Mouse (Mus musculus): ENCODE data around the gene Plekhs1.
A peak's percentile ranks its signal among the peaks of the same experiment; 100 is the strongest.
"Not testable (repeated sequence)": the region's sequence is repeated elsewhere in the genome, so short reads cannot be mapped to it uniquely, and the experiment has no call there.

Gene Plekhs1

DNA sequence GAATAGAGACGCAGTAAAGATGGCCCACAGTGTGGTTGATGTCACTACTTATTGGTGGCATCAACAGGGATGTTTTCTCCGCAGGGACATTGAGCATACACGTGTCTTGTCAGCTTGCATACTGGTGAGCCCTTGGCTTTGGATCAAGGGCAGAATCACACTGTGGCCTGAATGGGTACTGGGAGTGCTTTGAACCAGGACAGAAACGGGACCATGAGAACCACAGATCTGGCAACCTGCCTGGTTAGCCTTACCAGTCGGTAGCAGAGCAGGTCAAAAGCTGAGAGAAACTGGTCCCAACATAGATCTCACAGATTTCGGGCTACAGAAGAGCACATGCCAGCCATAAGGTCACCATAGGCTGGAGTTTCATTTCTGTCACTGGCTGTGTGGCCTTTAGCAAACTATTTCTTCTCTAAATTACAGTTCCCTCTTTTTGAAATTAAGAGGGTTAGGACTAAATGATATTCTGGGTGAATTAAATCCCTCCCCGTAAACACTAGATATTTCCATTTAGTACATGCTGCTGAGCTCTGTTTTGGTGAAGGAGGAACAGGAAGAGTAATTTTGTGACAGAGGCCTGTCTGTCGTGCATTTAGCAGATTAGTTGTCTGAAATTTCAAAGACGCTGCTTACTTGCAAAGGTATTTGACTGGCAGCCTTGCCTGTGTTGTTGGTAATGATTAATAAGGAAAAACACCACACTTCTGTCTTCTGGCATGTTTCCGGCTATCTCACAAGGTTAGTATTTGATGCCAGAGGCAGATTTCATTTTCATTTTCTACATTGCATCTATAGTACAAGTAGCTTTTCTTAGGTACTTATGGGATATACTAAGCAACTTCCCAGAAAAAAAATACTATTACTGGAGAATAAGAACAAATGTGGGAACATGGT is 2.0 kb upstream of the Plekhs1 start:
- no peak for DNase-seq (ENCODE audit: low read depth)

DNA sequence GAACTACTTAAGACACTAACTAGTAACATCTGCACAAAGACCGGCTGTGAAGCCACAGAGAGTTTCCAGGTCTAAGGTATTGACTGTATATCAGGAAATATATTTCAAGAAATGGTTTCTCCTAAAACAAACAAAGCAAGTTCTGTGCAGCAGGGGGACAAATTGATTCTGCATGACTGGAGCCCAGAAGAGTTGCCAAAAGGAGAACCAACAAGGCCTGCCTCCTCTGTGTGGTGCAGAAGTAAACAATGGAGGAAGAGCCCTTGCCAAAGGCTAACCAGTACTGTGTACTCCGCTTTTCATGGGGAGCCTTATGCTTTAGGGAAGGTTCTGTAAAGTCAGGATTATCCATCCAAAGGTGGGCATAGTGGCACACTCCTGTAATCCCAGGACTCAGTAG is 1.2 kb upstream of the Plekhs1 start:
- DNase-seq (ENCODE audit: low read depth), result no peak

DNA sequence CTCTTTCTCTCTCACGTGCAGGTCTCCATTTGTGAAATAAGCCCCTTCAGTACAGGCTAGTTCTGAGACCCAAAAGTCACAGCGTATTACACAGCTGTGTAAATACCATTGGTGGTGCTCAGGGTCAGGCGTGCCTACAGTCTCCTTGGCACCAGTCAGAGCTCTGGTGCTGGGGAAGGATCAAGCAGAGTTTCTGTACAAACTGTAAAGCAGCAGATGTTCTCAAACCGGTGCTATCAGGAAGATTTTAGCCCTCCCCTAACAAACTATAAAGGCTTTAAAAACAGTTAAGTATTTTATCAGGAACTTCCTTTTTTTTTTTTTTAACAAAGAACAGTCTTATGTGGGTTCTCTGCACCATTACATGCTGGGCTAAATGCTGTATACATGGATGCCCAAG is 1.3 kb downstream of the Plekhs1 start:
- no peak for DNase-seq (ENCODE audit: low read depth)

DNA sequence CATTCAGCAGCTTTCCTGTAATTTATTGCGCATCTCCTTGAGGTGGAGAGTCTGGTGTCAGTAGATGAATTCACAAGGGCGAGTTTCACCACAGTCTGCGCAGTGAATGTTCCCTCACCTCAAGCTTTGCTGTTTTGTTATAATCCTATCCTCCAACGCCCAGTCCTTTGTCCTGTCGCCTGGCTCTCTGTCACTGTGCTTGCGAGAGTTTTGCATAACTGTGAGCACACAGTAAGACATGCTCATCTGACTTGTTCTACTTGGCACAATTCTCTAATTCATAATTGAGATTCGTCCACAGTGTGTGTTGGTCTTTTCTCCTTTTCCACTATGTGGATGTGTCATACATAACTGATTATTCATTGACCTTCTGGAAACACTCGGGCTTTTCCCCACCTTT is 5.0 kb downstream of the Plekhs1 start:
- DNase-seq (ENCODE audit: low read depth), result no peak

DNA sequence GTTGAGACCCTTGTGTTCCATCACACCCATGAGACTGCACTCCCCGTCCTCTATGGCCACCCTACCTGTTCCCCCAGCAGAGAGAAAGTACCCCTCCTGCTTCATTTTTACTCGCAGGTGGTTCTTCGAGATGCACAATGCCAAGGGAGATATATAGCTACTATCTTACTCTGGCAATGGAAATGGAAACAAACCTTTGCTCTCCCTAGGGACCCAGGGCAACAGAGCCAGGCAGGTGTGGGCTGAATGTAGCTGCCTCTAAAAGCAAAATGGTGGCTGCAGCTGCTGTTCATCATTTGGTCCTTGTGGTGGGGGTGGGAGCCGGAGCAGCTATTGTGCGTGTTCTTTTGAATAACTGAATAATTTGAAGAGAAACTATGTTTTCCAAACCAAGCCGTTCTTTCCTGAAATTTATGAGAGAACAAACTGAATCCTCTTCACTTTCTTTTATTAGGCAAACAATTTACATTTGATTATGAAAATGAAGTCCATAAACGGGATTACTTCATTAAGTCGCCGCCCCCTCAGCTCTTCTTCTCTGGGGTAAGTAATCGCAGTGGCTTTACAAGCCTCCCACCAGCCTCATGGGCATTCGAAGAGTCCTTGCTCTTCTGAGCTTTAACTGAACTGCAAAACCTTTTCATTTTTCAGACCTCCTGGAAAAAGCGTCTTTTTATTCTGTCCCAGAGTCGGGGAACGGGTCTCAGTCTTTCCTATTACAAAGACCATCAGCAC is 9.0 kb downstream of the Plekhs1 start:
- no peak for DNase-seq (ENCODE audit: low read depth)

DNA sequence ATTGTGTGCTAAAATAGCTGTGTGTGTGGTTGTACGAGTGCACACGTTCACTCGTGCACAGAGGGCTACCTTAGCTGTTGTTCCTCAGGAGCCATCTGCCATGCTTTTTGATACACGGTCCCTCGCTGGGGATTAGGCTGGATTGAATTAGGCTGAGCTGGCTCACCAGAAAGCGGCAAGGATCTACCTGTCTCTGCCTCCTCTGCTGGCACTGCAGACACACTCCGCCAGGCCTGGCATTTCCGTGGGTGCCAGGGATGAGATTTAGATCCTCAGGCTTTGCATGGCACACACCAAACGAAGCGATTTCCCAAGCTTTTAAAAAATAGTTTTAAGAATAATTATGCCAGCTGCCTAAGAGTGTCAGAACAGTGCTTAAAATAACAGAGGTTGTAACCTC is 10.5 kb downstream of the Plekhs1 start:
- no peak for DNase-seq (ENCODE audit: low read depth)

DNA sequence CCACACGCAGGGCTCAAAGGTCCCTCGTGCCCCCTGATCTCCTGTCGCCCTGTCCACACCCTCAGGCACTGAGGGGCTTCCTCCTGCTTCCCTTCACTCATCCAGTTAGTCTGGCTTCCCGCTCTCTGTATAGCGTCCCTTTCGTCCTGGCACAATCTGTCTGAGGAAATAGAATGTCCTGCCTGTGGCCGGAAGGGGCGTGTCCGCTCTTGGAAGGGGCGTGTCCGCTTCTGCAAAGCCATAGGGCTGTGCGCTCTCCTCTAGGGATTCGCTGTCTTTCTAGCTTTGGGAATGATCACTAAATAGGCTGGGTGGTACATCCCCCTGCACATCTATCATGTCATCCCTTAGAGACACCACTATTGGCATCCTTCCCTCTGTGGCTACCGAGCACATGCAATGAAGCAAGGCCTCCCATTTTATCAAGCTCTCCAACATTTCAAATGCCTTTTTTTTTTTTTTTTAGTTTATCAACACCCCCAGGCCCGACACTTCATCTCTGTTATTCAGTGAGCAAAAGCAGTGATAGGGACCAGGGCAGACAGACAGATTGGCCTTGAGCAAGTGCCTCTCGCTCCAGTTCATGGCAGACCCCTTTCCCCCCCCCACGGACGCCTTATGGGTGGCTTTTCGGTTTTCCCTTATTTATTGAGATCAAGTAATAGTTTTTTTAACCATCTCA is 13.6 kb downstream of the Plekhs1 start:
- peak; percentile 34 for DNase-seq (ENCODE audit: low read depth)

DNA sequence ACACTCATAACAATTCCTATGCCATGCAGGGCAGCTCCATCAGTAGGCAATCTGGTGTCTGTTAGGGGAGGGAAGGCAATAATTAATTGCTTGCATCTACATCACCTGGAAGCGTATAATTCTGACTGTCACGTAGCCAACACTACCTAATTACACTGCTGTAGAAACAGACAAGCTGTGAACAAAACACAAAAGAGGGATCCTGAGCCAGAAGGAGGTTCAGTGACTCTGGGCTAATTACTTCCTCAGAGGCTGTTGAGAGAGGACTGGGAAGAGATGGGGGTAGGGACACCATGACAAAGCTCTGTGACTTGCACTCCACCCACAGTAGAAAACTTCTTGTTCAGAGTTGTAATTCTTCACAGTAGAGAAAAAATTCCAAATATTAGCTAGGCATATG is 15.1 kb downstream of the Plekhs1 start:
- no peak for DNase-seq (ENCODE audit: low read depth)

DNA sequence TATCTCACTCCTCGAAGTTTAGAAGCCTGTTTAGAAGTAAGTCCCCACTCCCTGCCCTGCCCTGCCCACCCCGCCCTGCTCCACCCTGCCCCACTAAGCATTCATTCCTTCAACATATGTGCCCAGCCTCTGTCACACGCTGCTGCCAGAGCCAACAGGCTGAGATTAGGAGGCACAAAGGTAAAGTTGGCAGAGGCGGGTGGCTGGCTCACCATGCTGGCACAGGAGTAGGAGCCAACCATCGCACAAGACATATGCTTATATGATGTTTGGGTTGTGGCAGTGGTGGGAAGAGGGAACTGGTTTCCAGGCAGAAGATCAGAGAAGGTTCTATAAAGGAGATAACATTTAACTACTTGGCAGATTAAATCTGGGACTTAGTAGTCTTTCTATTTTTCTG is 15.8 kb downstream of the Plekhs1 start:
- DNase-seq (ENCODE audit: low read depth), result no peak

DNA sequence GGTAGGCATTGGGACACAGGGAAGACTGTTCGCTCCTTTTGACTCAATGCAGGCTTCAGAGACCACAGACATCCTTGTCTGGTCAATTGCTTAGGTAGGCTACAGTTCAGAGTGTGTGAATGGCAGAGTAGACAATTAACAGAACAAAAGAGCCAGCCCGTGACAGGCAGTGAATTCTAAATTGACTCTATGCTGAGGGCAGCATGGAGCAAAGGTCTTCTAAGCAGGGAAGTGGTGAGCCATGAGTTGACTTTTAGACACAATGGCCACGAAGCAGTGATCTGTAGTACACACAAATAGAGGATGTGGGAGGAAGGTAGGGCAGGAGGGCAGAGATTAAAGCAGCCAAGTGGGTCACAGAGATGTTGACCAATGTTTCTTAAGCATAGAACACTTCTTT is 16.4 kb downstream of the Plekhs1 start:
- DNase-seq (ENCODE audit: low read depth), result no peak

DNA sequence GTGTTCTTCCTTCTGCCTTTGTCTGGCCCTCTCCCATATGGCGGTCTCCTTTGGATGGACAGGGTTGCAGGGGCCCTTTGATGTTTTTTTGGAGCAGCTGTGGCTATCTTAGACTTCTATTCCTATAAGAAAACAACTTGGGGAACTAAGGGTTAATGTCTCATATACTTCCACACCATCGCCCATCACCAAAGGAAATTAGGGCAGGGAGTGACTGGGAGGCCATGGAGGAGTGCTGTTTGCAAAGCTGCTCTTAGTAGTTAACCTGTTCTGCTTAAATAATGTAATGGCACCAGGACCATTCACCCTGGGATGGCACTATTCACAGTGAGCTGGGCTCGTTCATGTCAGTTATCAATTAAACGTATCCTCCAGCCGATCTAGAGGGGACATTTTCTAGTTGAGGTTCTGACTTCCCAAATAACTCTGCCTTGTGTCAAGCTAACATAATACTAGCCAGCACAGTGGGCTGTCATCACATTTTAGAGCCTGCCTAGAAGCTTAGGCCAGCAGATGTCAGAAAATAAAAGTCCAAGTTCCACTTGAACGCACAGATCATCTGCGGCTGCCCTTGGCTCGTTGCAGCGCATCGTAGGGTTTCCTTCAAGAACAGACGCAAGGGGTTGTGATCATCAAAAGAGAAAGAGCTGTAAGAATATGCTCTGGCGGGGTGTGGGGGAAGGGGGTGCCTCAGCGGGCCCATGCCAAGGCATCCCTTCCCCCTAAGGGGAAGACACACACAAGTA is 23.4 kb downstream of the Plekhs1 start:
- DNase-seq (ENCODE audit: low read depth), result no peak

DNA sequence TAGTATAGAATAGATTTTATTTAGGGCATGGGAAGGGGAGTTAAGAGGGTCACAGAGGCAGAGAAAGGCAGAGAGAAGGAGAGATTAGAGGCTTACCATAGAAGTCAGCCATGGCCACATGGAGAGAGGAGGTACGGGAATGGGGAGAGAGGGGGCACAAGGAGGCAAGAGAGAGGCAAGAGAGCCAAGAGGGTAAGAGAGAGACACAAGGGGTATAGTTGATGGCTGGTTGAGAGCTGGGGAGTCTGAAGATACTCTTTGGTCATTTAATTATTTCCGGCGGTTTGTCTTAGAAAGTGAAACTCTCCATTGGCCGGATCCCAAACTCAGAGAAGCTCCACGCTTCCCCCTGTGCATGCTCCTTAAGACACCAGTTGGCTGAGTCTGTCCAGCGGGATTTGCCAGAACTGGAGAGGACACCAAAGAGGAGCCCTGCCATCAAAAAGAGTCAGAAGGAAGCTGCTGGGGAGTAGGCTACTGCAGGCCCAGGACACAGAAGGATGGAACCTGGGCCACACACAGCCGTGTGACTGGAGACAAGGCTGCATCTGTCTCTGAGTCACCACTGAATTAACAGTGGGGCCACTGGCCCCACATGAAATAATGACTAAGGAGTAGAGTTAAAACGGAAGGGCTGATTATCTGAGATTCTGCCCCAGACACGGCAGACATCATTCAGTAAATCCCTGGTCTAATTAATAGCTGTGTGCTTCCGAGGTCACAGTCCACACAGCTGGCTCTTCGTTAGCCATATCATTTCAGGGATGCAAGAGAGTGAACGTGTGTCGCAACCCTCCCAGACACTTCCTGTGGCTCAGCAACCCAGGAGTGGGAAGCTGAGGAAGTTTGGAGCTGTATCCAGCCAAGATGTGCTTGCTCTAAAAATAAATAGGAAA is 24.2 kb downstream of the Plekhs1 start:
- no peak for DNase-seq (ENCODE audit: low read depth)

DNA sequence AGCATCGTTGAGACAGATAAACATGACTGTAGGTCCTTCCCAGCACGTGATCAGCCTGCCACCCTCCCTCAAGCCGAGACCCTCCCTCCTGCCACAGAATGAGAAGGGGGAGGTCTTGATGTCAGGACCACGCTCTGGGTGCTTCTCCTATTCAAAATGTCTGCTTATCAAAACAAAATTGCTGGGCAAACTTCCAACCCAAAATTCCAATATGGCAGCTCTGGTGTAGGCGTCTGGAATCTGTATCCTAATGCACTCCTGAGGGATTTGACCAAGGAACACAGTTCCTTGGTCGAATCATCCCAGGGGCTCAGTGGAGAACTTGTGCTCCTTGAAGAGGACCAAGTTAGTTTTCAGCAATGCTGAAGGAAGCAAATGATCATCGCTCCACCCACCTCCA is 25.5 kb downstream of the Plekhs1 start:
- DNase-seq (ENCODE audit: low read depth), result no peak

DNA sequence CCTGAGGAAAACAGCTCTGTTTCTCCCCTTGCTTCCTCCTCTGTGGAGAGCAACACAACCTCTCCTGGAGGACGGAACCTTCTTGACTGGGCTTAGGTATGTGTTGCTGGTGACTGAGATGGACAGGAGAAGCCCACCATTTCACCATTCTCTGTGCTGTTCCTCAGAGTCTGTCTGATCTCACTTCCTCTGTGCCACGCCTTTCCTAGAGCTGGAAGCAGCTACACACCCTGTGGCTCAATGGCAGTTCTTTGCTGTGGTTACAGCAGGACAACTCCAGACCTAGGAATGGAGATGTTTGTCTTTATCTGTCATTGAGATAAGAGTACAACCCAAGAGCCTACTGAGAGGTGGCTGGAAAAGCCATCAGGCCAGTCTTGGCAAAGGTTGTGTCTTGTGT is 25.9 kb downstream of the Plekhs1 start:
- DNase-seq (ENCODE audit: low read depth), result no peak

DNA sequence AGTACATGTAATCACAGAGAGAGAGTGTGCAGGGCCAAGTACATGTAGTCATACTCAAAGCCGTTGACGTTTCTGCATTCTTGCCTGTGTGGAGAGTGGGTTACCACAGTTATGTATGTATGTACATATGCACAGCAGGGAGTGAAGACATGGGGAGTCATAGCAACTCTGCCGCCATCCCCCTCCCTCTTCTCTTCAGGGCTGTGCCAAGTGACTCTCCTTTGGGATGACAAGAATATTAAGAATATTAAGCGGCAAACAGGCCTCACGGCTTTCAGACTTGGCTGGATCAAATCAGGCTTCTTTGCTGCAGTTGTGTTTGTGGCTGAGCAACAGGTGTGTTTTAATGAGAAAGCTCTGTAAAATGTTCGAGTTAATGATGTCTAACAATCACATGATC is 28.2 kb downstream of the Plekhs1 start:
- no peak for DNase-seq (ENCODE audit: low read depth)

DNA sequence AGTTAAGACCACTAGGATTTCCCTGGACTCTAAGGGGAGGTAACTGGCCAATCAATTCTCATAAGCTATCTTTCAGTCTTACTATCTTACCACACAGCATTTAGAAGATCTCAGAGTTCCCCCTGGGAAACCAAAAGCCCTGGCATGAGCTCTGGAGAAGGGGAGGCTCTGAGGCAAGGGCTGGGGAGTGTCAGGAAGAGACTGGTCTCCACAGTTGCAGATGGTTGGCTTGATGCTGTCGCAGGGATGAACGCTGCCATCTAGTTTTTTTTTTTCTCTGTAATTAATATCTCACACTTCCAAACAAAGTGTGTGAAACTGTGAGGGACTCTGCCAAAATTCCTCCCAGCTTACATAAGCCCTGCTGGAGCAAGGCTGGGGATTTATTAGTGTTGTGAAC is 32.7 kb downstream of the Plekhs1 start:
- not testable (repeated sequence) for DNase-seq (ENCODE audit: low read depth)

DNA sequence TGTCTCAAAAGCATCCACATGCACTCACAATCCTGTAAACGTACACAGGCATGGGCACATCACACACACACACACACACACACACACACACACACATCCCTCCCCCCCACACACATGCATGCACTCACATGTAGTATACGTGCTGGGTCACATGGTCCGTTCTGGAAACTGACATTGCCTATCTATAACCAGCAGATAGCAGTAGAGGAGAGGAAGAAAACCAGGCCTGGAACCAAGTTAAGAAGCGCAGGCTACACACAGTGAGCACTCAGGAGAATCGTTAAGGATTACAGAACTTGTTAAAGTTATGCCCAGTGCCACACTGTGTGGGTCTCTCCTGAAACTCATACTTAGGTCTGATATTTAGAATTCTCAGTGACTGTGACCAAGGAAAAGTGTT is 41.6 kb downstream of the Plekhs1 start:
- not testable (repeated sequence) for DNase-seq (ENCODE audit: low read depth)

DNA sequence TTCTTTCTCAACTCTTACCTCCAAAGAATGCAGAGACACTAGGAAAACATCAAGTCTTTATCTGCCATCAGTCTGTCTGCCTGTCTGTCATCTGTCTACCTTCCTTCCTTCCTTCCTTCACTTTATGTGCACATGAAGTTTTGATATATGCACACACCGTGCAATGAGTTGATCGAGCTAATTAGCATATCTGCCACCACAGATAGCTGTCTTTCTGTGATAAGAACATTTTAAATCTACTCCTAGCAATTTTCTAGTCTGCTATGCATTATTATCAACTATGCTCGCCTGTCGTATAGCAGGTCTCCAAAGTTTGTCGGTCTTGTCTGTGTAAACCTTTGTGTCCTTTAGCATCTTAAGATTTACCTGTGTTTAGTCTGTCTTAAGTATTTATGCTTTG is 42.1 kb downstream of the Plekhs1 start:
- DNase-seq (ENCODE audit: low read depth), result not testable (repeated sequence)

DNA sequence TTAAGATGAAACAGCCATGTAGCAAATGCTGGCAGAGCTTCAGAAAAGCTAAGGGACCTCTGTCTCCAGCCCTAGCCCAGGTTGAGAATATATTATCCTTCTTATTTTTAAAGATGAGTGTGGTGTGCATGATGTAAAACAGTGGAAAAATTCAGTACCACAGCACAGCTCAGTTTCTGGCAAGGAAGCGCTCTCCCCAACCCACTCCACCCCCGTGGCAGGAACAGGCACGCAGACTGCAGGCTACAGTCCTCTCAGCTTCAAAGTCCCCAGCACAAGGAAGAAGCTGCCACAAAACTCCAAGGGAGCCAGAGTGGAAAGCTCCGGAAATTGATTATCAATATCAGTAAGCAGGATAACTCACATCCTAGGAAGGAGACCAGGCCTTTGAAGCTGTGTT is 49.8 kb downstream of the Plekhs1 start:
- not testable (repeated sequence) for DNase-seq (ENCODE audit: low read depth)

DNA sequence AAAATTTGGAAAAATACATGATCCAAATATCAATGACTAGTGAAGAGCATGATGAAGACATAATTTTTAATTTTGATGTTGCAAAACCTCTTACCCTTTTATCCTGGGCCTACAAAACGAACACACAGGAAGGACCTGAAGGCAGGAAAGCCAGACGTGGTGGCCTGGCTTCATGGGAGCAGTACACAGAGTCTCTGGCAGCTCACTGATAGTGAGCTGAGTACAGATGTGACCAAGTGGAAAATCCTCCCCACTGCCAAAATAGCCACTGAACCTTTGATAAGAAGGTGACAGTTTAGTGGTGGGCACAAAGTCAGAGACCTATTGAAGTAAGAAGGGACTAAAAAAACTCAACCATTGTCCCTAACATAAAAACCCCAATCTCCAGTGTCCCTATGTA is 52.1 kb downstream of the Plekhs1 start:
- DNase-seq (ENCODE audit: low read depth), result not testable (repeated sequence)

DNA sequence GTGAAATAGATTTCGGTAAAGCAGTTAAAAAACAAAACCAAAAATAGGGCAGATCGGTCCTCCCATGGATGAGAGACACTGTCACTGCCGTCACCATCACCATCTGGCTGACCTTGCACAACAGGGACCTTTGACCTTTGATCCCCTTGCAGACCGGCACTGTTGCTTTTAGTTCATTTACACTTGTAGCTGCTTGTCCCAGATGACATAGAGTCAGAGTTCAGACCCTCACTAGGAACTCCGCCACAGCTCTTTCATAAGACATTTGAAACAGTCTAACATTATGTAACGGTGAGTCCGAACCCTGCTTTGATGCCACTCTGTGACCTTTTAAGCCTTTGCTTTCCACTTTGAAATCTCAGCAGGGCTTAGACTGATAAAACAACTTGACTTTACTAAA is 58.0 kb downstream of the Plekhs1 start:
- DNase-seq (ENCODE audit: low read depth), result not testable (repeated sequence)

Data from c-Kit-positive CD71-negative TER-119-negative erythroid progenitor cells, embryonic 14.5 days (primary cell).